Mouse (Mus musculus): ENCODE data around the gene Msh2.
"Not testable (repeated sequence)": the region's sequence is repeated elsewhere in the genome, so short reads cannot be mapped to it uniquely, and the experiment has no call there.

DNA sequence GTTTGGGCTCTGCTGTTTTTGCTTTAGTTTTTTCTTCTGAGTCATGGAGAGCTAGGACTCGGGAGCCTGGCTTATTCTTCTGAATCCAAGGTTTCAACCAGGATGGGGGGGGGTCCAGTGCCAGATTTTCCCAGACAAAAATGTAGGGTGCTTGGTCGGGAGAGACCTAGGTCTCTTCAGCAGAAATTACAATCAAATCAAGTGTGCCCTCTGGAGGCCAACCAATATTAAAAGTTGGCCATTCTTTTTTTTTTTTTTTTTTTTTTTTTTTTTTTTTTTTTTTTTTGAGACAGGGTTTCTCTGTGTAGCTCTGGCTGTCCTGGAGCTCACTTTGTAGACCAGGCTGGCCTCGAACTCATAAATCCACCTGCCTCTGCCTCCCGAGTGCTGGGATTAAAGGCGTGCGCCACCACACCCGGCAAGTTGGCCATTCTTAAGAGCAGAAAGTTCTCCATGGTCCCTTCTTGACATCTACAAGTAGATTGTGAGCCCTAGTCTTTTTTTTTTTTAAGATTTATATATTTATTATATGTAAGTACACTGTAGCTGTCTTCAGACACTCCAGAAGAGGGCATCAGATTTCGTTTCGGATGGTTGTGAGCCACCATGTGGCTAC is 10.1 kb upstream of the Msh2 start:
- not testable (repeated sequence) for TF ChIP-seq CTCF, POLR2A (IDR thresholded peaks at IDR 0.05; ENCODE audit: insufficient read depth, low read depth, low read length)

Measured in olfactory bulb, adult 2 months (tissue).